Mouse (Mus musculus): ENCODE results near the gene Pnrc2.

Pnrc2 gene

DNA sequence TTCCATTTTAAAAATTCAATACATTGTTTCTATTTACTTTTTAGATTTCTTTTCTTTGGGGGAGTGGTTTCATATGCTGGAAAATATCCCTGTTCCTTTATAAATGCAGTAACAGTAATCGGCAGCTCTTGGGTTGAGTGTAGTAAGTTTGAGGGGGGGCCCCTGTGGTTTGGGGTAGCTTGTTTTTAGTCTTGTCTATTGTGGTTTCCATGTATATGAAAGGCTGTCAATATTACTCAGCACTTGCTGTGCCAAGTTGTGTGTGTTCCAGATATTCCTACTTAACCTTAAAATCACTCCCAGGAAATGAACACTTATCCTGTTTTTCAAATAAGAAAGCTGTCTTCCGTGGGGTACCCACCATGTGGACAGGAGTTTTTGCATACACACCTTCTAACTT, 4.7 kb downstream of the Pnrc2 start:
- no peak for DNase-seq

DNA sequence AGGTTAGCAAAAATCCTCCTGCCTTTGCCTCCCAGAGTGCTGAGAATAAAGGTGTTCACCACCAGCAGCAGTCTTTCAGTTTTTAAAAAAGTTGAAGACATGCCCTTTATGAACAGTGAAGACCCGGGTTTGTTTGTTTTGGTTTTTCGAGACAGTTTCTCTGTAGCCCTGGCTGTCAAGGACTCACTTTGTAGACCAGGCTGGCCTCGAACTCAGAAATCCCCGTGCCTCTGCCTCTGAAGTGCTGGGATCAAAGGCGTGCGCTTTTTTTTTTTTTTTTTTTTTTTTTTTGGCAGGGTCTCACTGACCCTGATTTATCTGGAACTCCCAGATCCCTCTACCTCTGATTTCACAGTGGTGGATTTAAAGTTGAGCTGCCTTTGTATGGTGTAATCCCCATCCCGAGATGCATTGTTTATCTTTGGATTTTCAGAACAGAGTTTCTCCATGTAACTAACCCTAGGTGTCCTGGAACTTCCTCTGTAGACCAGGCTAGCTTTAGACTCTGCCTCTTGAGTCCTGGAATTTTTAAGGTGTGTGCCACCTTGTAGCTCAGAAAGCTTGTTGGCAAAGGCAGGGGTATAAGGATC, 16.0 kb downstream of the Pnrc2 start:
- DNase-seq, result no peak

DNA sequence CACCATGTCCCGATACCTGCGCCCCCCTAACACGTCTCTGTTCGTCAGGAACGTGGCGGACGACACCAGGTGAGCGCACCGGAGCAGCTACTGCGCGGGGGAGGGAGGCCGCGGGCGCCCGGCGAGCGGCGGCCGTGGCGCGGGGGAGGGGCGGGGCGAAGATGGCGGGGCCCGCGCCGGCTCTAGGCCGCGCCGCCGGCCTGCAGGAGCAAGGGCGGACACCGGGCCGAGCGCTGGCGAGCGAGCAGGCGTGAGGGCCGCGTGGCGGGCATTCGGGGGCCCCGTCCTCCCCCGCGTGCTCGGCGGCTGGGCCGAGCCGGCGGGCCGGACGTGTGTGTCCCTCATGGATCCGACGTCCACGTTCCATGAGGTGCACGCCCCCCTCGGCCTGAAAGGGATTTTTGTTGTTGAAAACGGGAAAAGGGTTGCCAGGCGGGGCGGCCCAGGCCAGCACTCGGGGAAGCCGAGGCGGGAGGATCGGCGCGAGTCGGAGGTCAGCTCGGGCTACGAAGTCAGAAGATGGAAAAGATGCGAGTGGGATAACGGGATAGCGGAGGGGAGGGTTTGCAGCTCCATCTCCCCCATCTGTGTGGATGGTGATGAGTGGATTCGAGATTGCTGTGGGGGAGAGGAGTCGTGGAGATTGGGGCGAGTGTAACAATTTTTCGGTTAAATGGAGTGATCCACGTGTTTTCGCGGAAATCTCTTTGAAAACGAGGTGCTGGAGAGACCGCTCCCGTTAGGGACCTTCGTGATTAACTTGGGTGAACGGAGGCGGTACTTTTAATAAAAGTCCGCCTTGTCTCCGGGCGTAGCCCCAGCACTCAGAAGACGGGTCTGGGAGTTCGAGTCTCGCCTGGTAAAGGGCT, 17.2 kb downstream of the Pnrc2 start:
- DNase-seq, result peak; percentile 67

DNA sequence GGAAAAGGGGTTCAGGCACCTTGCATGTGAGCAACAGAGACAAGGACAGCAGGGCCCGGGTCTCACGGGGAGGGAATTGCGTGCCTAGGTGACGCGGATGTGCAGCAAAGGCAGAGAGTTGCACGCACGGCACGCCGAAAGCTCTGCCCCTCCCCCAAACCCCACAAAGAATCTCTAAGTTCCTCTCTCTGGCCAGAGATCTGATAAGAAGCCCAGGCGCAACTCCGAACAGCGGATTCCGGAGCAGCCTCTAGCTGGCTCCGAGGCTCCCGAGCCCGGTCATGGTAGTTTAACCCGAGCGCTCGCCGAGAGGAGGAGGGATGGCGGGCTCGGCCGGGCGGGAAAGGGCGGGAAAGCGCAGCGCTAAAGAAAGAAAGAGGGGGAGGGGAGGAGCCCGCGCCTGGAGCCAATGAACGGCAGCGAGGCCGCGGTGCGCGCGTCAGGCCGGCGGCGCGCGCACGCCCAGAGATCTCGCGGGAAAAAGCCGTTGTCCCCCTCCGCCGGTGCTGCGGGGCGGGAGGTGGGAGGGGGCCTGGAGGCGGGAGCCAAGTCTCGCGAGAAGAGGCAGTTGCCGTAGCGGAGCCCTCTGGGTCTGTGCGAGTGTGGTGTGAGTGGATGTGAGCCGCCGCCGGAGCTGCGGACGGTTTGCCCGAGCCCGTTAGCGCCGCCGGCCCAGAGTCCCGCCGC, 18.0 kb downstream of the Pnrc2 start, which contains the start of gene Srsf10:
TSS of gene Srsf10 (plus strand) at position 212 of the 687 bp plus-strand sequence.
- DNase-seq, result peak; percentile 95

DNA sequence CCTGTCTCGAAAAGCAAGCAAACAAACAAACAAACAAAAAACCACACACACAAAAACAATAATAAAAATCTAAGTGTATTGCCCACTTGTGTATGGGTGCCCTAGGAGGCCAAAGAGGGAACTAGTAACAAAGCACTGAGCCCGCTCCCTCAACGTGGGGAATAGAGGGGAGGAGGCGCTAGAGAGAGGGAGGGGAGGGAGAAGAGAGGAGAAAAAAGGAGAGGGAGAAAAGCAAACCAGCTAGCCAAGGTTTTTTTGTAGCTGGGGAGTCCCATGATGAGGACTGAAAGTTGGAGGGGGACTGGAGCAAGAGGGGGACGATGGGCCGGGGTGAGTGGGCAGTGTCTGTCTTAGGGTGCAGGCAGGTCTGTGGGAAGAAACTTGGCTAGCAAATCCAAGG, 18.6 kb downstream of the Pnrc2 start:
- DNase-seq, result no peak

DNA sequence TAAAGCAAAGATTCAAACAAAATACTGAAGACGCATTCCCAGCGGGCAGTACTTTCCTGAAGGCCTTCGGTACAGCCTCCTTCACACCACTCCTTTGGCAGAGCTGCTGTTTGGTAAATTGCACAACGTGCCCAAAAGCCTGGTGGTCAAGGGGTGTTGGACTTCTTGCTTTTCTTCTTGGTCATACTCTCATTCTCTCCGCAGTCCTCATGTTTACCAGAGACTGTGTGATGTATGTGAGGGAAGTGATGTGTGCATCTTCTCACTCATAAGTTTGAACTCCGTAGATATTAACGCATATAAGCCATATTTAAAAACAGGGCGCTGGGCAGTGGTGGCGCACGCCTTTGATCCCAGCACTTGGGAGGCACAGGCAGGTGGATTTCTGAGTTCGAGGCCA, 19.0 kb downstream of the Pnrc2 start:
- DNase-seq, result no peak

DNA sequence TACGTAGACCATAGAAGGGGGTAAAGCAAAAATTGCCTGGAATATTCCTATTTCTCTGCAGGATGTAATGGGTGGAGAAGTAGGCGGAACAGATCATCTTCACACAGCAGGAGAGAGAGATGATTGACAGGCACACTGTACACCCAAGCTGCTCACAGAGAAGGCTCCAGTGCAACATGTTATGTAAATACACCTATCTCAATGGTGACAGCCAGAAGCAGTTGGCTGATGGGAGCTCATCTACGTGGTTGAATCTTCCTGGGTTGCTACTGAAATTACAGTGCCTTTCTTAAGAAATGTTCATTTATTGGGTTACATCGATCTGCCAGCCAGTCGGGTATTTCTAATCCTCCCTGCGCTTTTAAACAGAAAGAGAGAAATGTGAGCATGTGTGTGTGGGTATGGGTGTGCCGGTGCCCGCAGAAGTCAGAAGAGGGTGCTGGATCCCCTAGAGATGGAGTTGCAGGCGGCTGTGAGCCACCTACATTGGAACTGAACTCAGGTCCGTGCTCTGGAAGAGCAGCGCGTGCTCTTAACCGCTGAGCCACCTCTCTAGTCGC, 19.6 kb downstream of the Pnrc2 start:
- no peak for DNase-seq

DNA sequence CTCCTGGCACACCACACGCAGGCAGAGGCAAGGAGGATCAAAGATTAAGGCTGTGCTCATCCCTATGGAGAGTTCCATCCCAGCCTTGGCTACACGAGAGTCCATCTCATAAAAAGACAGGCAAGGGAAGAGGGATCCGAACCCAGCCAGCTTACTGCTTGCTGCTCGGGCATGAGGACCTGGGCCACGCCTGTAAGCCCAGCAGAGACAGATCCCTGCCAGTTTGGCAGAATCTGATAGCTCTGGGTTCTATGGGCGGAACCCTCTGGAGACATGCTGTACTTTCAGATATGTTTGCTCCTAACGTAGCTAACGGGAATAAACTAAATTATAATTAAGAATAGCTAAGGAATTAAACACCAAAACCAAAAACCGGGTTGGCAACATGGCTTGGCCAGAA, 21.7 kb downstream of the Pnrc2 start:
- no peak for DNase-seq

DNA sequence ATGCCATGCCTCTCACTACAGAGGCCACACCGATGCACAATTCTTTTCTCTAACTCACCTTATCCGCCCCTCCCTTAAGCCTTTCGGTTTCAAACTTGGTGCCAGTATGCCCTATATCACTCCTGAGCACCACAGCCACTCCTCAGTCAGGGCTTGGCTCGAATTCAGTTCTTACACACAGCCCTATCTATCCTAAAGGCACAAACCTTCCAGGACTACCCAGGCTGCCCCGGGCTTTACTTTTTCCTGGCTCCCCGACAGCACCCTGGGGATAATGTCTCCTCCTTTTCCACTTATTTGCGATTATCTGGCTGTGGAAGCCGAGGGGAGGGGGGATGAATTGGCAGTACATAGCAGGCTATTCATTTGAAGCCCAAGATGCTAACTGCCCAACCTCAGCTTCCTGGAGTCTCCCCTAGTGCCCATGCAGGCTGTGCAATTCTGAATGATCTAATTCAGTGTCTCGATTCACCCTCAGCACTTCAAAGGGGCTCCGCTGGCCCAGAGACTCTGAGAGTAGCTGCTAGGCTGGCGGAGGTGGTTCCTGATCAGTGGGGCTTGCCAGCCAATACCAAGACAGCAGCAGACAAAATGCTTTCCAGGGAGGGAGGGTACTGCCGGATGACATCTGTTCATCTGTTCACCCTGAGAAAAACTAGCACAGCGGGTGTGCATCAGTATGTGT, 23.1 kb downstream of the Pnrc2 start:
- DNase-seq, result no peak

DNA sequence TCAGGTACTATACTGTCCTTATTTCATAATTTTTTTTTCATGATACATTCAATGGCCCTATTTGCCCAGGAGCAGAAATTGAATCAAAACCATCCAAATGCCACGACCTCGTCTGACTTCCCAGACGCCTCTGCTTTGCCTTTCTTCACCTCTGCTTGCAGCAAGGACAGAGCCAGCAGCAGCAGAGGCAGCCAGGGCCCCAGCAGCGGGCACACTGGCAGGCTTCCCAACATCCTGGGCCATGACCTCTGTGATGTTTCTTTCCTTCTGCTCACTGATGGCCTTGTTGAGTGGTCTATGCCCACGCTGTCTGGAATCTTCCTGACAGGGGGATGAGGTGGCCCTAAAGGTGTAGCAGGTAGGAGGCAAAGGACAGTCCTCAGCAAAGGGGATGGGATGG, 26.1 kb downstream of the Pnrc2 start:
- no peak for DNase-seq

DNA sequence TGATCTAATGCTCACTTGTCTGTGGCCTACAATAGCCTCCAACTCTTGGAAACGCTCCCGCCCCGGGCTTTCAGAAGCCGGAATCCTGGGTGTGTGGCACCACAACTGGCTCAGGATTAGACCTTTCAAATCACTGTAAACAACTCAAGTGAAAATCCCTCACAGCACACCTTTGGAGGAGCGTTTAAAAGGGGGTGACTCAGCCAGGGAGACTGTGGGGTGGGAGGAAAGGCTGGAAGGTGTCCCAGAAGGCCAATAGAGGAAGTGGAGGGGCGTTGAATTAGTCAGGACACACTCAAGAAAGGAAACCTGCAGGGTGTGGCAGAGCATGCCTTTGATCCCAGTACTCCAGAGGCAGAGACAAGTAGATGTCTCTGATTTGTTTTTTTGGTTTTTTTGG, 29.2 kb downstream of the Pnrc2 start:
- no peak for DNase-seq

DNA sequence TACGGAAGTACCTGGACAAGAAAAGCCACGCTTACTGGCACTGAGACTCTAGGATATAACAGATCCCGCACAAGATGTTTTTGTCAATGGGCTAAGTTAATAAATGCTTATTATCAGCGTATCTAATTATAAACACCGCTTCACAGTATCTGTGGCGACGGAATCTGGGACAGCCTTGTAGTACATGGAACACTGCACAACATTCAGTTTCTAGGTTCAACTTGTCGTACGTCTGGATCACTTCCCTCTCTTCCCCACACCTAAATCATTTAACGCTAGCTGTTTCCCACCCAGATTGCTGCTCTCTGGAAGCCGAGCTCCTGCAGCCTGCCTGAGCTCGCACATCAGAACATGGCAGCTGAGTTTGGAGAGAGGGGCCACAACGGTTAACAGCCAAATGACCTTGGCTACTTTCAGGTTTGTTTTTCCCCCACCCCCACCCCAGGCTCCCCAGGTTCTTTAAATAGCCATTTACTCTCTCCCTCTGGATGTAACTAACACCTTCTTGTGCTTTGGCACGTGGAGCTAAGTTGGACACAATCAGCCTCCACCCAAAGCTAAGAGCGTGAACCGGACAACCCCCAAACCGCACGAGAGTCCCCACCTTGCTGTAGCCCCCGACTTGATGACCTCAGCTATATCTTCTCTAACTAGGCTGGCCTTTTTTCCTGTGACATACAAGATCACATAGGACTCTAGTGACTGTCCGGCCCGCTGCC, 34.2 kb downstream of the Pnrc2 start:
- DNase-seq, result no peak

DNA sequence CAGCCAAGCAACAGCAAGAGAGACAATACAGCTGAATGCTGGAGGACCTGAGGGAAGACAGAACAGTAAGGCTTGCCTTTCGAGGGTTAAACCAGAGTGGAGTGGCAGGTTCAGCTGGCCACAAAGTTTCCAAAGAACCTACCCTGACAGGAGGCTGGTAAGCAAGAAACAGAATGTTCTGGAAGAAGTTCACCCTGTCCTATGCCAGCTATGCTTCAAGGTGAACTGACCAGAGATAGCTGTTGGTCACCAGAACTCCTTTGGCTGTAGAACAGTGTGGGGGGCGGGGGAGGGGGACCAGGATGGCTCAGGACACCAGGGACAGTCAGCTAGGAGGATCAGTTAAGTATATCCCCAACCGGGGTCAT, 34.7 kb downstream of the Pnrc2 start:
- no peak for DNase-seq

DNA sequence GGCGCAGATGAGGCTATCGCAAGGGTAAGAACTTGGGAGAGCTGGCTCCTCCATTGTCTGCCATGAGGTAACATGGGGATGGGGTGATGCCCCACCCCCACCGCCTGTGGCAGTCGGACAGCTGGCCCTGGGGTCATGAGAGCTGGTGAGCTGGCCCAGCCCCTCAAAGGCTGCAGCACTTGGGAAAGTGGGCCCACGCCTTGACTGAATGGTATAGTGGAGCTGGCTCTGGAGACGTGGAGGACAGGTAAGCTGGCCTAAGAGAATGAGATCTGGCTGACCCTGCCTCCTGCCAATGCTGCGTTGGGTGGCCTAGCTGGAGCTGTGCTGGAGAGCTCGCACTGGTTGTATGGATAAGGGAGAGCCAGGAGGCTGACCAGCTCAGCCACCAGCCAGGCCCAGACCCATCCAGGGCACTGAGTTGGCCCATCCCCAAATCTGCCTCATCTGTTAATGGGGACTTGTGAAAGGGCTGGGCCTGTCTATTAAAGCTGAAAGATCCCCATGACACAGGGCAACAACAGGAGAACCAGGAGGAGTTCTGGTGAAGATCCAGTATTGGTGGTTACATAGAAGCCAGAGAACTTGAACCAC, 39.4 kb downstream of the Pnrc2 start:
- DNase-seq, result no peak

DNA sequence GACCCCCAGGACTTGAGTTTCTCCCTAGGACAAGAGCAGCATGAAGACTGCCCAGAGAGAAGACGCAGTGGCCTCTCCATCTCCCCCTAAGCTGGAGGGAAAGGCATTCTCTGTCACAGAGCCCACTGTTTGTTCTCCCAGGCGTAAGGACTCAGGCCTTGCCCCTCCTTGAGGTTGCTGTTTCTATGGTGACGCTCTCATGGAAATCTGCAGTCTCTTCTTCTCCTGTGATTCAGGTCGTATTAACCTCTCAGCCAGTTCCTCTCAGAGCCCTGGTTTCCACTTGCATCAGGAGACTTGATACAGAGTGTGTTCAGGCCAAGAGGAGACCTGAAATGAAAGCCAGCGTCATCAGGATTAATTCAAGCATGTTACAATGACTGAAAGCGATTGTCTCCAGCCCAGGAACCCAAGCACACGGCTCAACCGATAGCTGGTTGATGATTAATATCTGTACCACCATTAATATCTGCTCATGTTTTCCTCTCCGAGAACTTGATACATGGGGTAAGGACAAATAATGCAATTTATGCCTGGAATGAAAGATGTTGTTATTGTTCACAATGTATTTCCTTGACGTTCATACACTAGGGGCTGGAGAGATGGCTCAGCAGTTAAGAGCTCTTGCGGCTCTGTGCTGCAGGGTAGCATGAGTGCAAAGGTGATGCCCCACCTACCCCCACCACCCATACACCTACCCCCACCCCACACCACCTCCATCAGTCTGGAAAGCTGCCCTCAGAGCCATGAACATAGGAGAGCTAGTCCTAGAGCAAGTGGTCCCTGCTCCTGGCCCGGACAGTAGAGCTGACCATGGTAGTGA, 40.1 kb downstream of the Pnrc2 start:
- DNase-seq, result no peak

DNA sequence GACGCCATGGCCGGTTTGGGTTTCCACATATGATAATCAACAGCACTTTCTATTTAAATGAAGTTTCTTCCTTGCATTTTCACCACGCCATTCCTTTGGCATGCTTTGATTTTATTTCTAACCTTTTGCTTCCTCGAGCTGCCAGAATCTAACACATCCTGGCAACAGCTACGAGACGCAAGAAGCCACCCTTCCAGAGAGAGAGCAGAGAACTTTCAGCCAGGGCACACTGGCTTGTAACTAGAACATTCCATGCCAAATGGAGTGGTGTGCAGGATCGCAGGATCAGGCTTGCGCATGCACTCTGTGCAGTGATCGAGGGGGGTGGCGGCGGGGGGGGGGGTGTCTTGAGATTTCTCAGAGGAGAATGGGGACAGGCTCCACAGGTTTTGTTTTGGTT, 41.6 kb downstream of the Pnrc2 start:
- DNase-seq, result peak; percentile 74

DNA sequence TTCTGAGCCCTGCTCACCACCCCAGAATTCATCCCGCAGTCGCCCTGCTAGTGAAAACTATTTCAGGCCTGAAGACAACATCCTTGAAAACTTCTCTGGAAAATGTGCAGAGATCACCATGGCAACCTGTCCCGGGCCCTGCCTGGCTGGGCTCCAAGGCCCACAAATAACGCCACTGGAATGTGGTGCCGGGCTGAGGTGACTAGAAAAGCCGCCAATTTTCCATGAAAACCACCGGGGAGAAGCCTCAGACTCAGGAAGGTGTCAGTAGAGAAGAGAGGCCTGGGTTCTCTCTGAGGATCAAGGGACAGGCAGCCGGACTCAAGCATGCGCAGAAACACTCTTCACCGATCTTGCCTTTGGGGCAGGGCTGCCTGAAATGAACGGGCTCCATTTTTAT, 45.2 kb downstream of the Pnrc2 start:
- DNase-seq, result peak; percentile 89

DNA sequence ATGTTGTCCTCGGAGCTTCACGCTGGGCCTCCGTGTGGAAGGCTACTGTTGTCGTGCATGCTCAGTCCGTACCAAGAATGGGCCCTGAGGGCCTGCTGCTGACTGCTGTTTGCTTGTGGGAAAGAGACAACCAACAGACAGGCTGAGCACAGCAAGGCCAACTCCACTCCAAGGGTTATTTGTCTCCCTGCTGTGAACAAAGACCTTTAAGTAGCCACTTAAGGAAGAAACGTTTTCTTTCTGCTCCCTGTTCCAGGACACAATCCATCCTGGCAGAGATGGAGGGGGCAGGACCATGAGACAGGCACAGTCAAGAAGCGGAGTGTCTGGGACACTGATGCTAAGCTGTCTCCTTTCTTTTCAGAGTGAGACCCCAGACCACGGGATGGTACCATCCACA, 49.4 kb downstream of the Pnrc2 start:
- DNase-seq, result no peak

DNA sequence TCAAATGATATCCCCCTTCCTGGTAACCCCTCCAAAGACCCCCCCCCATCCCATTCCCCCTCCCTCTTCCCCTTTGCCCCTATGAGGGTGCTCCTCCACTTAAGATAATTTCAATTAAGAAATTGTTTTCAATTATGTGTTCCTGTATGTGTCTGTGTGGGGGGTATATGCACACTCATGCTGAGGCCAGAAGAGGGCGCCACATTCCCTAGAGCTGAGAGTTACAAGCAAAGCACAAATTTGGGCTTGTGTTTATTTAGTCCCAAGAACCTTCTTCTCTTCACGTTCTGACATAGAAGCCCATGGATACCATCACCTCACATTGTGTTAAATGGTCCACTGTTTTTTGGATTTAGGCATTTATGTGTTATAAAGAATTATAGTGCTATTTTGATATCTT, 50.4 kb downstream of the Pnrc2 start:
- DNase-seq, result peak; percentile 66

DNA sequence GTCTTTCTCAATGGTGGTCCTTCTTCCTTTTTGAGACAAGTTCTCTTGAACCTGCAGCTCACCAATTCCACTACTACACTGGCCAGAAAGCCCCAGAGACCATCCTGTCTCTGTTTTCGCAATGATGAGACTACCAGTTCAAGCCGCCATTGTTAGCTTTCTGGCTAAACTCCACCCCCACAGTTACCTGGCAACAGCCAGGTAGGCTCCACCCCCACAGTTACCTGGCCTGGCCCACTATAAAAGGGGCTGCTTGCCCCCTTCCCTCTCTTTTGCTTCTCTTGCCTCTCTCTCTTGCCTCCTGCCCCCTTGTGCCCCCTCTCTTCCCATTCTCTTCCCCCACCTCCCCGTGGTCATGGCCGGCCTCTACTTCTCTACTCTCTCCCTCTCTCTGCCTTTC, 51.9 kb downstream of the Pnrc2 start:
- no peak for DNase-seq
